Mouse (Mus musculus) forebrain, embryonic 16.5 days (tissue): ENCODE results near the gene Rsrc1. TPM values are rescaled to one million over a fixed set of nuclear protein-coding genes. Genes with fewer than 3 reads are reported as not detected.

ENCODE experiments used
- ATAC-seq: fragments of 200-750 bp; cut with Nextera tagmentation; 2 replicates; pipeline ENCODE4 v1.8.0; 2017; ENCODE audit warnings: mild to moderate bottlenecking, moderate library complexity
- H3K27ac ChIP-seq: fragments of 300-500 bp; sonication (generic); 2 replicates; pipeline ENCODE4 v1.5.1; 2014; ENCODE audit warnings: low read length, control low read depth
- H3K27me3 ChIP-seq: fragments of 300-500 bp; sonication (generic); replicated peaks from 2 replicates; pipeline ENCODE4 v1.6.1; 2014; ENCODE audit warnings: low read length; ENCODE audit not compliant: control insufficient read depth, insufficient read depth
- H3K36me3 ChIP-seq: fragments of 300-500 bp; sonication (generic); 2 replicates; pipeline ENCODE4 v1.6.1; 2014; ENCODE audit not compliant: control insufficient read depth, insufficient read depth
- H3K4me1 ChIP-seq: fragments of 300-500 bp; sonication (generic); replicated peaks from 2 replicates; pipeline ENCODE4 v1.6.1; 2014; ENCODE audit warnings: low read length; ENCODE audit not compliant: control insufficient read depth, insufficient read depth
- H3K4me2 ChIP-seq: fragments of 300-500 bp; sonication (generic); 2 replicates; pipeline ENCODE4 v1.6.1; 2014; ENCODE audit warnings: mild to moderate bottlenecking, low read length, control low read depth
- H3K4me3 ChIP-seq: fragments of 300-500 bp; sonication (generic); replicated peaks from 2 replicates; pipeline ENCODE4 v1.5.1; 2014; ENCODE audit warnings: mild to moderate bottlenecking, low read length, control low read depth
- H3K9ac ChIP-seq: fragments of 300-500 bp; sonication (generic); replicated peaks from 2 replicates; pipeline ENCODE4 v1.6.1; 2014; ENCODE audit warnings: low read depth, low read length, control low read depth
- H3K9me3 ChIP-seq: fragments of 300-500 bp; sonication (generic); 2 replicates; pipeline ENCODE4 v1.6.1; 2016; ENCODE audit warnings: low read length; ENCODE audit not compliant: control insufficient read depth
- WGBS: fragments of 180-500 bp; shearing (Covaris S2); extraction: QIAGEN DNeasy Blood & Tissue Kit; methylation state at CpG from one replicate; pipeline ENCODE4 v1.1.7; 2014; 5-methylcytosine and 5-hydroxymethylcytosine counted together
- polyA plus RNA-seq: library from polyadenylated mRNA; unstranded; fragments of >200 nt; fragmentation: Nextera tagmentation; extraction: Ambion mirVana; gene quantifications from 2 replicates; pipeline ENCODE4 v1.2.1, GENCODE M21; 2015

The Rsrc1 gene
- polyA plus RNA-seq, 1 experiment from 2014 or later, result 24.3 TPM

- Histone ChIP-seq H3K27ac (no peak overlapping the region), H3K4me1 (peaks cover 6% of the 10 kb centered on the region; the same call in 1 of the 2 replicates), H3K4me3 (no peak overlapping the region), H3K27me3 (no peaks in the 10 kb centered on the region), H3K4me2 (no peak overlapping the region), H3K36me3 (no peaks in the 10 kb centered on the region), H3K9me3 (no peaks in the 10 kb centered on the region), H3K9ac (no peak overlapping the region)
- 22% methylated on average over 2 of the region's 2 CpGs for WGBS
- ATAC-seq, result peak; percentile 66
Measured at GRCm38 (mm10) chr3:67346674-67347073, 365.5 kb downstream of the Rsrc1 start.

GRCm38 (mm10) chr3:67351406-67352127 lies 370.4 kb downstream of the Rsrc1 start:
- WGBS, result 57% methylated on average over 12 of the region's 12 CpGs
- ATAC-seq, result 0 out of 2 replicates have a peak, but pooled peaks have one; percentile 8
- no peak overlapping the region for H3K27ac ChIP-seq

GRCm38 (mm10) chr3:67352128-67352762 lies 371.1 kb downstream of the Rsrc1 start:
- 28% methylated on average over 4 of the region's 5 CpGs for WGBS
- H3K9ac ChIP-seq, result no peak overlapping the region
- H3K4me2 ChIP-seq, result no peak overlapping the region
- H3K27me3 ChIP-seq, result no peaks in the 10 kb centered on the region; the same call in 1 of the 2 replicates
- H3K36me3 ChIP-seq, result no peaks in the 10 kb centered on the region
- H3K4me1 ChIP-seq, result peaks cover 2% of the 10 kb centered on the region; the same call in 1 of the 2 replicates
- no peak overlapping the region for H3K27ac ChIP-seq
- H3K4me3 ChIP-seq, result no peak overlapping the region
- ATAC-seq, result peak; percentile 69
- no peaks in the 10 kb centered on the region for H3K9me3 ChIP-seq

More at GRCm38 (mm10) chr3:67351406-67352127, 370.4 kb downstream of the Rsrc1 start:
- Histone ChIP-seq H3K4me1 (peaks cover 7% of the 10 kb centered on the region; the same call in 1 of the 2 replicates), H3K9ac (no peak overlapping the region), H3K4me3 (no peak overlapping the region), H3K4me2 (no peak overlapping the region), H3K36me3 (no peaks in the 10 kb centered on the region), H3K9me3 (no peaks in the 10 kb centered on the region), H3K27me3 (no peaks in the 10 kb centered on the region)

- H3K9ac ChIP-seq, result no peak overlapping the region
- peak; percentile 55 for ATAC-seq
- no peak overlapping the region for H3K4me2 ChIP-seq
- no peaks in the 10 kb centered on the region for H3K9me3 ChIP-seq
- no peak overlapping the region for H3K27ac ChIP-seq
- WGBS, result 68% methylated on average over 3 of the region's 3 CpGs
- no peaks in the 10 kb centered on the region for H3K36me3 ChIP-seq
- H3K4me1 ChIP-seq, result peaks cover 2% of the 10 kb centered on the region; the same call in 1 of the 2 replicates
- no peak overlapping the region for H3K4me3 ChIP-seq
- H3K27me3 ChIP-seq, result no peaks in the 10 kb centered on the region; the same call in 1 of the 2 replicates
Measured at GRCm38 (mm10) chr3:67352763-67353149, 371.6 kb downstream of the Rsrc1 start.

GRCm38 (mm10) chr3:67358376-67358775 lies 377.2 kb downstream of the Rsrc1 start:
- H3K4me1 ChIP-seq, result no peaks in the 10 kb centered on the region
- no peak overlapping the region for H3K27ac ChIP-seq
- H3K9ac ChIP-seq, result no peak overlapping the region
- H3K27me3 ChIP-seq, result no peaks in the 10 kb centered on the region; the same call in 1 of the 2 replicates
- H3K4me3 ChIP-seq, result no peak overlapping the region
- WGBS, result 18% methylated on average over 7 of the region's 7 CpGs
- H3K4me2 ChIP-seq, result no peak overlapping the region
- no peaks in the 10 kb centered on the region for H3K9me3 ChIP-seq
- no peak; the same call in 1 of the 2 replicates for ATAC-seq
- no peaks in the 10 kb centered on the region for H3K36me3 ChIP-seq

GRCm38 (mm10) chr3:67366087-67366892 lies 385.1 kb downstream of the Rsrc1 start:
- 71% methylated on average over 4 of the region's 4 CpGs for WGBS
- Histone ChIP-seq H3K36me3 (no peaks in the 10 kb centered on the region), H3K4me1 (no peaks in the 10 kb centered on the region), H3K27ac (no peak overlapping the region), H3K4me2 (no peak overlapping the region), H3K9ac (no peak overlapping the region), H3K9me3 (no peaks in the 10 kb centered on the region), H3K4me3 (no peak overlapping the region), H3K27me3 (no peaks in the 10 kb centered on the region)
- ATAC-seq, result 0 out of 2 replicates have a peak, but pooled peaks have one; percentile 20

GRCm38 (mm10) chr3:67367481-67367880 lies 386.3 kb downstream of the Rsrc1 start:
- Histone ChIP-seq H3K27ac (no peak overlapping the region), H3K9me3 (no peaks in the 10 kb centered on the region), H3K4me1 (no peaks in the 10 kb centered on the region), H3K4me2 (no peak overlapping the region), H3K4me3 (no peak overlapping the region), H3K9ac (no peak overlapping the region), H3K36me3 (no peaks in the 10 kb centered on the region), H3K27me3 (peaks cover 5% of the 10 kb centered on the region; the same call in 1 of the 2 replicates)
- WGBS, result 87% methylated on average over 6 of the region's 6 CpGs
- no peak for ATAC-seq

GRCm38 (mm10) chr3:67369407-67370079 lies 388.4 kb downstream of the Rsrc1 start:
- 82% methylated on average over 5 of the region's 5 CpGs for WGBS

More at GRCm38 (mm10) chr3:67369407-67370079, 388.4 kb downstream of the Rsrc1 start:
- Histone ChIP-seq H3K9me3 (no peaks in the 10 kb centered on the region), H3K4me3 (no peak overlapping the region), H3K27ac (no peak overlapping the region), H3K9ac (no peak overlapping the region), H3K36me3 (no peaks in the 10 kb centered on the region), H3K27me3 (peaks cover 12% of the 10 kb centered on the region), H3K4me2 (no peak overlapping the region), H3K4me1 (0 out of 2 replicates have a peak, but pooled peaks cover 2% of the 10 kb centered on the region)
- no peak for ATAC-seq
